Mouse (Mus musculus): ENCODE results near the gene Bcl2a1d.
"Not testable (repeated sequence)": the region's sequence is repeated elsewhere in the genome, so short reads cannot be mapped to it uniquely, and the experiment has no call there.

GRCm38 (mm10) chr9:88735289-88735688 lies 3.6 kb upstream of the Bcl2a1d start:
- not testable (repeated sequence) for TF ChIP-seq CTCF, EP300 (IDR thresholded peaks at IDR 0.05)
